Mouse (Mus musculus) hindbrain, embryonic 12.5 days (tissue): ENCODE results near the gene Fdx1l. TPM values are rescaled to one million over a fixed set of nuclear protein-coding genes. Genes with fewer than 3 reads are reported as not detected.

Experiments used
- ATAC-seq: fragments of 200-750 bp; cut with Nextera tagmentation; 2 replicates; pipeline ENCODE4 v1.8.0; 2017; ENCODE audit warnings: moderate TSS enrichment; ENCODE audit not compliant: low FRiP score
- H3K27ac ChIP-seq: fragments of 300-500 bp; sonication (generic); 2 replicates; pipeline ENCODE4 v1.5.1; 2016; ENCODE audit warnings: mild to moderate bottlenecking
- H3K27me3 ChIP-seq: fragments of 300-500 bp; sonication (generic); 2 replicates; pipeline ENCODE4 v1.6.1; 2016; ENCODE audit warnings: mild to moderate bottlenecking
- H3K36me3 ChIP-seq: fragments of 300-500 bp; sonication (generic); 2 replicates; pipeline ENCODE4 v1.6.1; 2016; ENCODE audit warnings: mild to moderate bottlenecking
- H3K4me1 ChIP-seq: fragments of 300-500 bp; sonication (generic); 2 replicates; pipeline ENCODE4 v1.6.1; 2016
- H3K4me2 ChIP-seq: fragments of 300-500 bp; sonication (generic); replicated peaks from 2 replicates; pipeline ENCODE4 v1.6.1; 2016; ENCODE audit warnings: mild to moderate bottlenecking
- H3K4me3 ChIP-seq: fragments of 300-500 bp; sonication (generic); 2 replicates; pipeline ENCODE4 v1.5.1; 2016; ENCODE audit warnings: mild to moderate bottlenecking
- H3K9ac ChIP-seq: fragments of 300-500 bp; sonication (generic); 2 replicates; pipeline ENCODE4 v1.6.1; 2016; ENCODE audit warnings: mild to moderate bottlenecking, moderate library complexity
- H3K9me3 ChIP-seq: fragments of 300-500 bp; sonication (generic); replicated peaks from 2 replicates; pipeline ENCODE4 v1.6.1; 2016; ENCODE audit warnings: mild to moderate bottlenecking
- WGBS: fragments of 180-500 bp; shearing (Covaris S2); methylation state at CpG from one replicate; pipeline ENCODE4 v1.1.7; 2016; 5-methylcytosine and 5-hydroxymethylcytosine counted together
- polyA plus RNA-seq: library from polyadenylated mRNA; unstranded; fragments of >200 nt; fragmentation: Nextera tagmentation; extraction: Ambion mirVana; gene quantifications from 2 replicates; pipeline ENCODE4 v1.2.1, GENCODE M21; 2016

Gene Fdx1l
- polyA plus RNA-seq, 1 experiment from 2014 or later, result 46.4 TPM

- WGBS, result 84% methylated on average over 8 of the region's 8 CpGs
- H3K27ac ChIP-seq, result no peak overlapping the region
- no peaks in the 10 kb centered on the region for H3K27me3 ChIP-seq
- ATAC-seq, result no peak
- no peak overlapping the region for H3K9ac ChIP-seq
- H3K4me3 ChIP-seq, result no peak overlapping the region
- no peaks in the 10 kb centered on the region for H3K36me3 ChIP-seq
- peaks cover 7% of the 10 kb centered on the region; the same call in 1 of the 2 replicates for H3K4me1 ChIP-seq
- no peak overlapping the region for H3K4me2 ChIP-seq
- no peaks in the 10 kb centered on the region for H3K9me3 ChIP-seq
Measured at GRCm38 (mm10) chr9:21097793-21098192, 24.4 kb upstream of the Fdx1l start.

GRCm38 (mm10) chr9:21095958-21096357, 22.5 kb upstream of the Fdx1l start:
- Histone ChIP-seq H3K4me2 (no peak overlapping the region), H3K36me3 (no peaks in the 10 kb centered on the region)
- no peak for ATAC-seq

GRCm38 (mm10) chr9:21093423-21093822, 20.0 kb upstream of the Fdx1l start:
- H3K36me3 ChIP-seq, result peaks cover 16% of the 10 kb centered on the region
- H3K9me3 ChIP-seq, result no peaks in the 10 kb centered on the region
- H3K27ac ChIP-seq, result no peak overlapping the region
- H3K4me1 ChIP-seq, result peaks cover 17% of the 10 kb centered on the region
- H3K27me3 ChIP-seq, result no peaks in the 10 kb centered on the region
- no peak overlapping the region for H3K4me2 ChIP-seq
- no peak overlapping the region for H3K4me3 ChIP-seq
- WGBS, result 96% methylated on average over 9 of the region's 9 CpGs
- H3K9ac ChIP-seq, result no peak overlapping the region
- no peak for ATAC-seq

More at GRCm38 (mm10) chr9:21095958-21096357, 22.5 kb upstream of the Fdx1l start:
- Histone ChIP-seq H3K9ac (no peak overlapping the region), H3K4me3 (no peak overlapping the region), H3K9me3 (no peaks in the 10 kb centered on the region), H3K4me1 (peaks cover 8% of the 10 kb centered on the region), H3K27ac (no peak overlapping the region), H3K27me3 (no peaks in the 10 kb centered on the region)
- 71% methylated on average over 4 of the region's 4 CpGs for WGBS

- H3K4me3 ChIP-seq, result peak within 1 kb of the TSS; percentile 61
- H3K9ac ChIP-seq, result peak within 1 kb of the TSS; percentile 70
- H3K27ac ChIP-seq, result peak within 1 kb of the TSS; percentile 92
- no peaks in the 10 kb centered on the region for H3K9me3 ChIP-seq
- peak within 1 kb of the TSS; percentile 90 for H3K4me2 ChIP-seq
- peaks cover 20% of the 10 kb centered on the region for H3K4me1 ChIP-seq
- H3K27me3 ChIP-seq, result no peaks in the 10 kb centered on the region
- under 1% methylated on average over 54 of the region's 54 CpGs for WGBS
- H3K36me3 ChIP-seq, result peaks cover 33% of the 10 kb centered on the region
- peak; percentile 100 for ATAC-seq
Measured at GRCm38 (mm10) chr9:21091707-21092320, 18.4 kb upstream of the Fdx1l start, which contains the start of the genes Gm38431 and Raver1. Gm38431 (minus strand) TSS chr9:21091997. Raver1 (minus strand) TSS chr9:21092008.

- Histone ChIP-seq H3K27me3 (no peaks in the 10 kb centered on the region), H3K4me1 (peaks cover 20% of the 10 kb centered on the region), H3K9me3 (no peaks in the 10 kb centered on the region), H3K9ac (peak overlapping the region; percentile 70), H3K4me3 (peak overlapping the region; percentile 61), H3K27ac (peak overlapping the region; percentile 92), H3K4me2 (peak overlapping the region; percentile 90), H3K36me3 (peaks cover 39% of the 10 kb centered on the region)
- WGBS, result 5% methylated on average over 24 of the region's 24 CpGs
- ATAC-seq, result no peak; the same call in 1 of the 2 replicates
Measured at GRCm38 (mm10) chr9:21090972-21091706, 17.7 kb upstream of the Fdx1l start.

- peaks cover 45% of the 10 kb centered on the region for H3K36me3 ChIP-seq
- peaks cover 20% of the 10 kb centered on the region for H3K4me1 ChIP-seq
- 0 out of 2 replicates have a peak overlapping the region, but pooled peaks have one; percentile 92 for H3K27ac ChIP-seq
- H3K9ac ChIP-seq, result peak overlapping the region; percentile 70
- no peaks in the 10 kb centered on the region for H3K27me3 ChIP-seq
- H3K4me2 ChIP-seq, result peak overlapping the region; percentile 90
- peak overlapping the region; percentile 61 for H3K4me3 ChIP-seq
- H3K9me3 ChIP-seq, result no peaks in the 10 kb centered on the region
- 81% methylated on average over 1 of the region's 1 CpGs for WGBS
- no peak for ATAC-seq
Measured at GRCm38 (mm10) chr9:21090537-21090936, 17.1 kb upstream of the Fdx1l start.

- ATAC-seq, result no peak
- H3K9me3 ChIP-seq, result no peaks in the 10 kb centered on the region
- no peaks in the 10 kb centered on the region for H3K27me3 ChIP-seq
- no peak overlapping the region for H3K4me3 ChIP-seq
- H3K4me1 ChIP-seq, result 0 out of 2 replicates have a peak, but pooled peaks cover 2% of the 10 kb centered on the region
- no peak overlapping the region for H3K4me2 ChIP-seq
- H3K9ac ChIP-seq, result no peak overlapping the region
- peaks cover 90% of the 10 kb centered on the region for H3K36me3 ChIP-seq
- 94% methylated on average over 3 of the region's 3 CpGs for WGBS
- no peak overlapping the region for H3K27ac ChIP-seq
Measured at GRCm38 (mm10) chr9:21083324-21083723, 9.9 kb upstream of the Fdx1l start.

- H3K27me3 ChIP-seq, result no peaks in the 10 kb centered on the region
- no peak overlapping the region for H3K27ac ChIP-seq
- no peaks in the 10 kb centered on the region for H3K4me1 ChIP-seq
- 92% methylated on average over 9 of the region's 9 CpGs for WGBS
- H3K9me3 ChIP-seq, result no peaks in the 10 kb centered on the region
- peaks cover 88% of the 10 kb centered on the region for H3K36me3 ChIP-seq
- no peak overlapping the region for H3K4me2 ChIP-seq
- ATAC-seq, result no peak
- no peak overlapping the region for H3K9ac ChIP-seq
- no peak overlapping the region for H3K4me3 ChIP-seq
Measured at GRCm38 (mm10) chr9:21081127-21081526, 7.7 kb upstream of the Fdx1l start.

- H3K9me3 ChIP-seq, result no peaks in the 10 kb centered on the region
- H3K27ac ChIP-seq, result no peak overlapping the region
- H3K4me3 ChIP-seq, result no peak overlapping the region
- no peak overlapping the region for H3K4me2 ChIP-seq
- no peak overlapping the region for H3K9ac ChIP-seq
- no peak for ATAC-seq
- peaks cover 12% of the 10 kb centered on the region for H3K4me1 ChIP-seq
- peaks cover 62% of the 10 kb centered on the region for H3K36me3 ChIP-seq
- no peaks in the 10 kb centered on the region for H3K27me3 ChIP-seq
- 86% methylated on average over 3 of the region's 3 CpGs for WGBS
Measured at GRCm38 (mm10) chr9:21075625-21076024, 2.2 kb upstream of the Fdx1l start.

GRCm38 (mm10) chr9:21074173-21074572, 759 bp upstream of the Fdx1l start:
- Histone ChIP-seq H3K9ac (no peak overlapping the region), H3K27me3 (no peaks in the 10 kb centered on the region), H3K9me3 (no peaks in the 10 kb centered on the region), H3K36me3 (peaks cover 53% of the 10 kb centered on the region), H3K4me1 (peaks cover 12% of the 10 kb centered on the region), H3K27ac (0 out of 2 replicates have a peak overlapping the region, but pooled peaks have one; percentile 17), H3K4me2 (no peak overlapping the region), H3K4me3 (no peak overlapping the region)
- ATAC-seq, result no peak
- WGBS, result 86% methylated on average over 1 of the region's 1 CpGs

- ATAC-seq, result peak; percentile 7
- 13% methylated on average over 4 of the region's 4 CpGs for WGBS
- Histone ChIP-seq H3K4me1 (peaks cover 12% of the 10 kb centered on the region), H3K4me2 (peak overlapping the region; percentile 88), H3K27me3 (no peaks in the 10 kb centered on the region), H3K27ac (no peak overlapping the region), H3K9me3 (no peaks in the 10 kb centered on the region), H3K9ac (peak overlapping the region; percentile 84), H3K36me3 (peaks cover 41% of the 10 kb centered on the region), H3K4me3 (peak overlapping the region; percentile 87)
Measured at GRCm38 (mm10) chr9:21072641-21073040, 773 bp downstream of the Fdx1l start.

- 88% methylated on average over 27 of the region's 27 CpGs for WGBS
- no peak within 1 kb of the TSS for H3K9ac ChIP-seq
- no peak for ATAC-seq
- no peak within 1 kb of the TSS for H3K4me3 ChIP-seq
- no peaks in the 10 kb centered on the region for H3K9me3 ChIP-seq
- no peak within 1 kb of the TSS for H3K4me2 ChIP-seq
- H3K4me1 ChIP-seq, result peaks cover under 1% of the 10 kb centered on the region; the same call in 1 of the 2 replicates
- H3K27ac ChIP-seq, result no peak within 1 kb of the TSS
- peaks cover 48% of the 10 kb centered on the region for H3K36me3 ChIP-seq
- H3K27me3 ChIP-seq, result no peaks in the 10 kb centered on the region
Measured at GRCm38 (mm10) chr9:21067006-21067684, 6.3 kb downstream of the Fdx1l start, which contains the start of gene Zglp1. Zglp1 (minus strand) TSS chr9:21067093.
